Mouse (Mus musculus): ENCODE measurements around the gene F13a1. TPM values are rescaled to one million over a fixed set of nuclear protein-coding genes. Genes with fewer than 3 reads are reported as not detected.

The F13a1 gene
- polyA plus RNA-seq, 1 experiment: 1.1 TPM

GRCm38 (mm10) chr13:36885973-36886372 lies 164.1 kb downstream of the F13a1 start:
- DNase-seq (ENCODE audit: low read depth in 1 of 2, low spot score in 2 of 2): no peak
- no peaks in the 10 kb centered on the region for H3K36me3 ChIP-seq (ENCODE audit: control insufficient read depth, insufficient read depth, low read length)
- no peak overlapping the region for H3K27ac ChIP-seq (ENCODE audit: insufficient read depth, low read length)
- H3K4me3 ChIP-seq (ENCODE audit: extremely low read depth, insufficient read depth, insufficient read length): no peak overlapping the region
- no peak for TF ChIP-seq POLR2A (IDR thresholded peaks at IDR 0.05; ENCODE audit: low read depth, low read length)
- no peak for TF ChIP-seq CTCF (IDR thresholded peaks at IDR 0.05; ENCODE audit: extremely low read depth, insufficient read depth, insufficient read length, insufficient replicate concordance)
- H3K27me3 ChIP-seq (ENCODE audit: control insufficient read depth, insufficient read depth, low read length): no peaks in the 10 kb centered on the region
- no peaks in the 10 kb centered on the region for H3K4me1 ChIP-seq (ENCODE audit: control insufficient read depth, insufficient read depth, insufficient read length)
- WGBS: 77% methylated on average over 7 of the region's 7 CpGs

DNA sequence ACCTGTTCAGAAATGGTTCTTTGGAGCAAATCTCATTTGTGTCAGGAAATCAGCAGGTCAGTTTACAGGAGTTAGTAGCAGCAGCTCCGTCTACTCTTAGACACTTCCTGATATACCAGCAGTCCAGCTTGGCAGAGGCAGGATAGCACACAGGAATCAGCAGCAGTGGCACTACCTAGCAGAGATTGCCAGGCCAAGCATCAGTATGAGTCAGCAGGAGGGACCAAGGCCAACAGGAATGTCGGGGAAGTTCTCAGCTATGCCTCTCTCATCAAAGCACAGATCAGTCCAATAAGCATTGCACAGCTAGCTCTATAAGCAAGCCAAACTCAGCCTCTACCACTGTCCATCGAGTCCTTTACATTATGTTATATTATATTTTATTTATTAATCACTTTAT lies 210.9 kb downstream of the F13a1 start:
- no peaks in the 10 kb centered on the region for H3K36me3 ChIP-seq (ENCODE audit: control insufficient read depth, insufficient read depth, low read length)
- TF ChIP-seq CTCF (IDR thresholded peaks at IDR 0.05; ENCODE audit: extremely low read depth, insufficient read depth, insufficient read length, insufficient replicate concordance) (no peak), POLR2A (IDR thresholded peaks at IDR 0.05; ENCODE audit: low read depth, low read length) (no peak)
- no peaks in the 10 kb centered on the region for H3K4me1 ChIP-seq (ENCODE audit: control insufficient read depth, insufficient read depth, insufficient read length)
- DNase-seq (ENCODE audit: low read depth in 1 of 2, low spot score in 2 of 2): no peak
- no peaks in the 10 kb centered on the region for H3K27me3 ChIP-seq (ENCODE audit: control insufficient read depth, insufficient read depth, low read length)
- 85% methylated on average over 3 of the region's 3 CpGs for WGBS
- H3K27ac ChIP-seq (ENCODE audit: insufficient read depth, low read length): no peak overlapping the region
- no peak overlapping the region for H3K4me3 ChIP-seq (ENCODE audit: extremely low read depth, insufficient read depth, insufficient read length)
